Comparison of ENCODE assay signal across 19 mouse cellular contexts in genomic region chr14:57349955-57350354, GRCm38 (mm10). TPM values are rescaled to one million over a fixed set of nuclear protein-coding genes. Genes with fewer than 3 reads are reported as not detected.
DNase-seq lines count a peak whose midpoint lies in the region; ATAC-seq lines count a peak whose summit lies in the region.
"Had no signal": no experiment of that assay in that cellular context is flagged by ENCODE, and none has a peak within 500 bp of the region (broad histone marks: within the 10 kb centered on the region; RNA-seq: fewer than 3 reads in every experiment).

No protein-coding gene starts in this region.

- peak; percentile 54 for ATAC-seq in liver, embryonic 11.5 days (replicated peaks; ENCODE audit: low FRiP score)
- ATAC-seq in liver, embryonic 15.5 days (ENCODE audit: insufficient read depth): peak; percentile 71
- ATAC-seq in megakaryocyte-erythroid progenitor cell, adult 5-6 weeks (replicated peaks; ENCODE audit: low FRiP score, low TSS enrichment, poor library complexity, severe bottlenecking): peak; percentile 82
- ATAC-seq: forebrain, embryonic 13.5 days; forebrain, postnatal 0 days had no signal

- H3K9me3 ChIP-seq in liver, embryonic 11.5 days (ENCODE audit: control insufficient read depth, low read length): no peaks in the 10 kb centered on the region
- no peaks in the 10 kb centered on the region for H3K9me3 ChIP-seq in liver, embryonic 15.5 days (replicated peaks)
- H3K9me3 ChIP-seq: forebrain, embryonic 13.5 days; heart, embryonic 13.5 days; hindbrain, embryonic 15.5 days had no signal

- H3K27me3 ChIP-seq in liver, embryonic 11.5 days (replicated peaks; ENCODE audit: control insufficient read depth, insufficient read depth, low read length): no peaks in the 10 kb centered on the region
- no peaks in the 10 kb centered on the region for H3K27me3 ChIP-seq in liver, embryonic 15.5 days
- H3K27me3 ChIP-seq: CH12.LX; heart, embryonic 13.5 days; hindbrain, embryonic 15.5 days had no signal

- no peaks in the 10 kb centered on the region; the same call in 1 of the 2 replicates for H3K36me3 ChIP-seq in liver, embryonic 11.5 days (ENCODE audit: control insufficient read depth, insufficient read depth, low read length)
- no peaks in the 10 kb centered on the region for H3K36me3 ChIP-seq in liver, embryonic 15.5 days (replicated peaks)
- H3K36me3 ChIP-seq: heart, embryonic 13.5 days; hindbrain, embryonic 15.5 days had no signal

- peak; percentile 38 for DNase-seq in c-Kit-positive CD71-positive TER-119-negative erythroid progenitor cells, embryonic 14.5 days (ENCODE audit: low read depth)
- no peak for DNase-seq in liver, embryonic 11.5 days (ENCODE audit: low spot score)
- no peak for DNase-seq in ovary, postnatal 10 days (ENCODE audit: low spot score)
- DNase-seq in layer of hippocampus, adult 9-10 months (ENCODE audit: low spot score): no peak
- no peak for DNase-seq in thymus, postnatal 4 days
- DNase-seq: adrenal gland, adult 2 months; adrenal gland, postnatal 25 days; cerebellum, adult 11 months; cerebellum, adult 8-10 months; cerebellum, postnatal 25 days; forebrain, postnatal 0 days; gastrocnemius, postnatal 14 days; heart, postnatal 36 days had no signal

- H3K4me1 ChIP-seq in liver, embryonic 11.5 days (replicated peaks; ENCODE audit: control insufficient read depth, insufficient read depth, low read length): peaks cover 3% of the 10 kb centered on the region
- peaks cover 12% of the 10 kb centered on the region for H3K4me1 ChIP-seq in liver, embryonic 15.5 days (replicated peaks)
- H3K4me1 ChIP-seq: forebrain, embryonic 13.5 days; hindbrain, embryonic 15.5 days had no signal

- no peak overlapping the region for H3K4me3 ChIP-seq in liver, embryonic 11.5 days (ENCODE audit: low read depth, low read length)
- no peak overlapping the region for H3K4me3 ChIP-seq in liver, embryonic 15.5 days (replicated peaks)
- H3K4me3 ChIP-seq: forebrain, embryonic 13.5 days; heart, embryonic 13.5 days; hindbrain, embryonic 15.5 days had no signal

- no peak overlapping the region for H3K4me2 ChIP-seq in liver, embryonic 11.5 days
- H3K4me2 ChIP-seq in liver, embryonic 15.5 days: peak overlapping the region; percentile 10; the same call in 1 of the 2 replicates
- H3K4me2 ChIP-seq: forebrain, embryonic 13.5 days; heart, embryonic 13.5 days; hindbrain, embryonic 15.5 days had no signal

- H3K27ac ChIP-seq in liver, embryonic 11.5 days (ENCODE audit: low read depth, low read length): 0 out of 2 replicates have a peak overlapping the region, but pooled peaks have one; percentile 43
- peak overlapping the region; percentile 24; the same call in 1 of the 2 replicates for H3K27ac ChIP-seq in liver, embryonic 15.5 days (replicated peaks)
- H3K27ac ChIP-seq: forebrain, embryonic 13.5 days; heart, embryonic 13.5 days; hindbrain, embryonic 15.5 days had no signal

- H3K9ac ChIP-seq in liver, embryonic 11.5 days (ENCODE audit: low read depth, low read length): no peak overlapping the region
- H3K9ac ChIP-seq in liver, embryonic 15.5 days: no peak overlapping the region
- H3K9ac ChIP-seq: forebrain, embryonic 13.5 days; forebrain, postnatal 0 days; heart, embryonic 13.5 days; hindbrain, embryonic 15.5 days had no signal

- 49% methylated on average over 10 of the region's 10 CpGs for WGBS in liver, embryonic 11.5 days
- 23% methylated on average over 10 of the region's 10 CpGs for WGBS in liver, embryonic 15.5 days (ENCODE audit: insufficient replicate concordance)

RNA-seq across cellular contexts. Expression of gene Cryl1, which starts 48.4 kb away (rescaled TPM):
- 11.0 and 11.8 TPM in 2 replicates for polyA plus RNA-seq in liver, embryonic 11.5 days (2014; fragmentation: Nextera tagmentation; extraction: Ambion mirVana)
- 6.9 and 8.7 TPM in 2 replicates for polyA plus RNA-seq in liver, embryonic 15.5 days (2015; fragmentation: Nextera tagmentation; extraction: Ambion mirVana)
- total RNA-seq in megakaryocyte-erythroid progenitor cell, adult 5-6 weeks (2014; fragmentation: Nextera tagmentation): 28.4 and 38.5 TPM in 2 replicates
- total RNA-seq in megakaryocyte-erythroid progenitor cell, adult 5-6 weeks (2017): 17.4 and 34.9 TPM in 2 replicates
